ENCODE assay signal across 17 mouse cellular contexts in the genomic region with DNA sequence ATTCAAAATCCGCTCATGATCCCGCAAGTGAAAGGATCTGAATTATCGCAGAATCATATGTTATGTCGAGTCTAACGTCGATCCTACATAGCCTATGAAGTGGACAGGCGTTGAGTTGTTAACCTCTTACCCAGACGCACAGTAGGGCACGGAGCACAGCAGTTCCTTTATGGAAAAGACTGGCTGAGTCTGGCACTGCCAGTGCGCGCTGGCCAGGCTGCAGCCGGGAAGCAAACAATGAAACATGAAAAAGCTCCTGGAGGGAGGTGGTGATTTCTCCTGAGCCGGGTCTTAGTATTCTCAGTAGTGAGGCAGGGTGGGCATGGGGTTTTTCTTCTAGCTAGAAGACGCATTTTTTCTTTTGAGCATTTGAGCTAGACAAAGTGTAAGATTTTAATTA. TPM values are rescaled to one million over a fixed set of nuclear protein-coding genes. Genes with fewer than 3 reads are reported as not detected.
DNase-seq lines count a peak whose midpoint lies in the region; ATAC-seq and TF ChIP-seq lines count a peak whose summit lies in the region.
"Had no signal": no experiment of that assay in that cellular context is flagged by ENCODE, and none has a peak within 500 bp of the region (broad histone marks: within the 10 kb centered on the region; RNA-seq: fewer than 3 reads in every experiment).

No protein-coding gene starts in this region.

- ATAC-seq in lung, embryonic 16.5 days (ENCODE audit: low read depth) = no peak
- peak; percentile 20; the same call in 1 of the 2 replicates for ATAC-seq in forebrain, postnatal 0 days
- no peak for ATAC-seq in limb, embryonic 12.5 days (ENCODE audit: insufficient number of reproducible peaks, insufficient read depth, low FRiP score, low TSS enrichment, low read depth)
- ATAC-seq in neural tube, embryonic 13.5 days (ENCODE audit: low read depth) = no peak
- ATAC-seq: intestine, embryonic 15.5 days had no signal

- intact Hi-C loops in left cerebral cortex, postnatal 25 days (cut with DNase I) = no loop called here

- TF ChIP-seq CTCF in forebrain, postnatal 0 days (IDR thresholded peaks at IDR 0.05; ENCODE audit: low read depth) = no peak

- H3K4me2 ChIP-seq in lung, embryonic 16.5 days (ENCODE audit: low read depth, low read length) = no peak overlapping the region
- H3K4me2 ChIP-seq in forebrain, postnatal 0 days (ENCODE audit: low read depth) = peak overlapping the region; percentile 18; the same call in 1 of the 2 replicates
- 0 out of 2 replicates have a peak overlapping the region, but pooled peaks have one; percentile 13 for H3K4me2 ChIP-seq in limb, embryonic 12.5 days
- peak overlapping the region; percentile 31; the same call in 1 of the 2 replicates for H3K4me2 ChIP-seq in neural tube, embryonic 13.5 days
- H3K4me2 ChIP-seq: embryonic facial prominence, embryonic 12.5 days; heart, embryonic 13.5 days; intestine, embryonic 15.5 days had no signal

- H3K27me3 ChIP-seq in lung, embryonic 16.5 days (ENCODE audit: control insufficient read depth, insufficient read depth, low read depth, low read length) = peaks cover 48% of the 10 kb centered on the region
- H3K27me3 ChIP-seq in forebrain, postnatal 0 days (ENCODE audit: insufficient read depth, low read length) = peaks cover 23% of the 10 kb centered on the region
- peaks cover 82% of the 10 kb centered on the region for H3K27me3 ChIP-seq in limb, embryonic 12.5 days
- peaks cover 81% of the 10 kb centered on the region for H3K27me3 ChIP-seq in neural tube, embryonic 13.5 days

- peaks cover 9% of the 10 kb centered on the region for H3K9me3 ChIP-seq in lung, embryonic 16.5 days (ENCODE audit: control insufficient read depth, low read length)
- peaks cover 7% of the 10 kb centered on the region for H3K9me3 ChIP-seq in forebrain, postnatal 0 days (ENCODE audit: low read length)
- H3K9me3 ChIP-seq in limb, embryonic 12.5 days = peaks cover 6% of the 10 kb centered on the region; the same call in 1 of the 2 replicates
- peaks cover 7% of the 10 kb centered on the region; the same call in 1 of the 2 replicates for H3K9me3 ChIP-seq in neural tube, embryonic 13.5 days

- H3K4me1 ChIP-seq in lung, embryonic 16.5 days (replicated peaks; ENCODE audit: control insufficient read depth, insufficient read depth, low read length) = no peaks in the 10 kb centered on the region
- no peaks in the 10 kb centered on the region for H3K4me1 ChIP-seq in forebrain, postnatal 0 days (ENCODE audit: insufficient read depth)
- no peaks in the 10 kb centered on the region for H3K4me1 ChIP-seq in limb, embryonic 12.5 days (replicated peaks)
- no peaks in the 10 kb centered on the region for H3K4me1 ChIP-seq in neural tube, embryonic 13.5 days (replicated peaks)
- H3K4me1 ChIP-seq: embryonic facial prominence, embryonic 12.5 days; heart, embryonic 13.5 days; intestine, embryonic 15.5 days had no signal

- H3K36me3 ChIP-seq in lung, embryonic 16.5 days (ENCODE audit: control insufficient read depth, insufficient read depth, low read length) = no peaks in the 10 kb centered on the region
- no peaks in the 10 kb centered on the region for H3K36me3 ChIP-seq in forebrain, postnatal 0 days (ENCODE audit: insufficient read depth)
- no peaks in the 10 kb centered on the region for H3K36me3 ChIP-seq in limb, embryonic 12.5 days
- H3K36me3 ChIP-seq in neural tube, embryonic 13.5 days = no peaks in the 10 kb centered on the region
- H3K36me3 ChIP-seq: embryonic facial prominence, embryonic 12.5 days; heart, embryonic 13.5 days; intestine, embryonic 15.5 days had no signal

- 16% methylated on average over 14 of the region's 14 CpGs for WGBS in lung, embryonic 16.5 days
- WGBS in forebrain, postnatal 0 days = 33% methylated on average over 14 of the region's 14 CpGs
- 21% methylated on average over 14 of the region's 14 CpGs for WGBS in limb, embryonic 12.5 days
- 16% methylated on average over 14 of the region's 14 CpGs for WGBS in neural tube, embryonic 13.5 days

- DNase-seq in lung, postnatal 14 days = no peak
- no peak for DNase-seq in forebrain, postnatal 0 days
- no peak for DNase-seq in left cerebral cortex, postnatal 25 days (ENCODE audit: low spot score in 2 of 2)
- no peak for DNase-seq in right cerebral cortex, postnatal 10 days (ENCODE audit: low spot score in 2 of 2)
- DNase-seq in urinary bladder, postnatal 10 days (ENCODE audit: low spot score) = no peak
- DNase-seq: adrenal gland, adult 8-10 months; cerebellum, postnatal 14 days; kidney, postnatal 10 days; layer of hippocampus, adult 9-11 months had no signal

- no peak overlapping the region for H3K27ac ChIP-seq in lung, embryonic 16.5 days (ENCODE audit: low read length)
- no peak overlapping the region for H3K27ac ChIP-seq in forebrain, postnatal 0 days (ENCODE audit: low read depth, low read length)
- no peak overlapping the region for H3K27ac ChIP-seq in limb, embryonic 12.5 days
- H3K27ac ChIP-seq in neural tube, embryonic 13.5 days (replicated peaks) = no peak overlapping the region
- H3K27ac ChIP-seq: embryonic facial prominence, embryonic 12.5 days; heart, embryonic 13.5 days; intestine, embryonic 15.5 days had no signal

- H3K4me3 ChIP-seq in lung, embryonic 16.5 days (ENCODE audit: low read length) = 0 out of 2 replicates have a peak overlapping the region, but pooled peaks have one; percentile 3
- peak overlapping the region; percentile 14; the same call in 1 of the 2 replicates for H3K4me3 ChIP-seq in forebrain, postnatal 0 days (ENCODE audit: low read depth, low read length)
- H3K4me3 ChIP-seq in limb, embryonic 12.5 days (replicated peaks) = no peak overlapping the region
- H3K4me3 ChIP-seq in neural tube, embryonic 13.5 days = peak overlapping the region; percentile 17
- H3K4me3 ChIP-seq: embryonic facial prominence, embryonic 12.5 days; heart, embryonic 13.5 days; intestine, embryonic 15.5 days had no signal

- H3K9ac ChIP-seq in lung, embryonic 16.5 days (ENCODE audit: low read length) = no peak overlapping the region
- no peak overlapping the region for H3K9ac ChIP-seq in forebrain, postnatal 0 days
- H3K9ac ChIP-seq in limb, embryonic 12.5 days (replicated peaks) = no peak overlapping the region
- H3K9ac ChIP-seq in neural tube, embryonic 13.5 days = no peak overlapping the region
- H3K9ac ChIP-seq: embryonic facial prominence, embryonic 12.5 days; heart, embryonic 13.5 days; intestine, embryonic 15.5 days had no signal

RNA-seq across cellular contexts. Expression of a gene that starts 1.7 kb away (rescaled TPM):
- polyA plus RNA-seq in lung, embryonic 16.5 days (2015; fragmentation: Nextera tagmentation; extraction: Ambion mirVana) = 0.24 TPM in 2 replicates
- 2.8 TPM in 2 replicates for total RNA-seq in forebrain, postnatal 0 days (2014; rRNA removed)
- 1.1 and 2.4 TPM in 2 replicates for polyA plus RNA-seq in forebrain, postnatal 0 days (2015; fragmentation: Nextera tagmentation; extraction: Ambion mirVana)
- polyA plus RNA-seq in limb, embryonic 12.5 days (2016; fragmentation: Nextera tagmentation; extraction: Ambion mirVana) = 0.09 TPM in 2 replicates
- 0.24 and 1.0 TPM in 2 replicates for polyA plus RNA-seq in neural tube, embryonic 13.5 days (2015; fragmentation: Nextera tagmentation; extraction: Ambion mirVana)
- under 1 TPM; 0.34 to 0.41 TPM for total RNA-seq in left cerebral cortex, postnatal 25 days (2021)
- total RNA-seq: adrenal gland, adult 8-10 months; megakaryocyte-erythroid progenitor cell, adult 5-6 weeks had no signal
- polyA plus RNA-seq: C2C12 had no signal
